Comparison of ENCODE assay signal across 9 mouse cellular contexts in genomic region chr5:76013881-76014431, GRCm38 (mm10). TPM values are rescaled to one million over a fixed set of nuclear protein-coding genes. Genes with fewer than 3 reads are reported as not detected.
DNase-seq lines count a peak whose midpoint lies in the region; ATAC-seq lines count a peak whose summit lies in the region.
"Had no signal": no experiment of that assay in that cellular context is flagged by ENCODE, and none has a peak within 500 bp of the region (broad histone marks: within the 10 kb centered on the region; RNA-seq: fewer than 3 reads in every experiment).

No protein-coding gene starts in this region.

- H3K4me3 ChIP-seq in liver, embryonic 12.5 days: no peak overlapping the region
- no peak overlapping the region for H3K4me3 ChIP-seq in heart, embryonic 11.5 days (ENCODE audit: low read depth, low read length)
- no peak overlapping the region for H3K4me3 ChIP-seq in kidney, embryonic 14.5 days (ENCODE audit: low read length)

- WGBS in liver, embryonic 12.5 days (ENCODE audit: insufficient replicate concordance): 35% methylated on average over 7 of the region's 7 CpGs
- 47% methylated on average over 7 of the region's 7 CpGs for WGBS in heart, embryonic 11.5 days (ENCODE audit: insufficient replicate concordance)
- WGBS in kidney, embryonic 14.5 days: 76% methylated on average over 7 of the region's 7 CpGs

- ATAC-seq in liver, embryonic 12.5 days: no peak
- 0 out of 2 replicates have a peak, but pooled peaks have one; percentile 46 for ATAC-seq in heart, embryonic 11.5 days (replicated peaks; ENCODE audit: insufficient number of reproducible peaks, low FRiP score, low TSS enrichment)
- no peak for ATAC-seq in kidney, embryonic 14.5 days (ENCODE audit: low FRiP score, low TSS enrichment)

- no peak overlapping the region for H3K9ac ChIP-seq in liver, embryonic 12.5 days
- no peak overlapping the region for H3K9ac ChIP-seq in heart, embryonic 11.5 days (ENCODE audit: low read depth, low read length)
- H3K9ac ChIP-seq in kidney, embryonic 14.5 days (ENCODE audit: low read depth, low read length): no peak overlapping the region

- H3K27me3 ChIP-seq in liver, embryonic 12.5 days (replicated peaks): no peaks in the 10 kb centered on the region
- no peaks in the 10 kb centered on the region for H3K27me3 ChIP-seq in heart, embryonic 11.5 days (ENCODE audit: control insufficient read depth, insufficient read depth, low read length)
- H3K27me3 ChIP-seq in kidney, embryonic 14.5 days (ENCODE audit: control insufficient read depth, insufficient read depth, low read length): no peaks in the 10 kb centered on the region
- H3K27me3 ChIP-seq: CH12.LX had no signal

- no peaks in the 10 kb centered on the region for H3K36me3 ChIP-seq in liver, embryonic 12.5 days
- no peaks in the 10 kb centered on the region for H3K36me3 ChIP-seq in heart, embryonic 11.5 days (ENCODE audit: control insufficient read depth, insufficient read depth, low read length)
- no peaks in the 10 kb centered on the region for H3K36me3 ChIP-seq in kidney, embryonic 14.5 days (ENCODE audit: control insufficient read depth, insufficient read depth, low read length)

- peak; percentile 12 for DNase-seq in liver
- DNase-seq in lung, postnatal 25 days (ENCODE audit: low spot score): peak; percentile 53
- no peak for DNase-seq in cerebellum, adult 9-11 months
- no peak for DNase-seq in ovary, postnatal 10 days (ENCODE audit: low spot score)
- DNase-seq in ovary, postnatal 14 days (ENCODE audit: low spot score): no peak

- H3K9me3 ChIP-seq in liver, embryonic 12.5 days (replicated peaks): no peaks in the 10 kb centered on the region
- H3K9me3 ChIP-seq in heart, embryonic 11.5 days (replicated peaks; ENCODE audit: control insufficient read depth, low read length): no peaks in the 10 kb centered on the region
- no peaks in the 10 kb centered on the region for H3K9me3 ChIP-seq in kidney, embryonic 14.5 days (ENCODE audit: control insufficient read depth, low read length)

- H3K4me2 ChIP-seq in liver, embryonic 12.5 days: no peak overlapping the region
- H3K4me2 ChIP-seq in heart, embryonic 11.5 days: no peak overlapping the region
- H3K4me2 ChIP-seq in kidney, embryonic 14.5 days (replicated peaks; ENCODE audit: low read depth, low read length): no peak overlapping the region

- H3K27ac ChIP-seq in liver, embryonic 12.5 days: no peak overlapping the region
- peak overlapping the region; percentile 31; the same call in 1 of the 2 replicates for H3K27ac ChIP-seq in heart, embryonic 11.5 days (ENCODE audit: low read depth, low read length)
- H3K27ac ChIP-seq in kidney, embryonic 14.5 days (ENCODE audit: low read depth, low read length): peak overlapping the region; percentile 25; the same call in 1 of the 2 replicates

- H3K4me1 ChIP-seq in liver, embryonic 12.5 days: no peaks in the 10 kb centered on the region
- no peaks in the 10 kb centered on the region for H3K4me1 ChIP-seq in heart, embryonic 11.5 days (ENCODE audit: control insufficient read depth, insufficient read depth, low read length)
- H3K4me1 ChIP-seq in kidney, embryonic 14.5 days (ENCODE audit: control insufficient read depth, insufficient read depth, low read length): no peaks in the 10 kb centered on the region

RNA-seq across cellular contexts. Expression of gene Kdr, which starts 35.7 kb away (rescaled TPM):
- polyA plus RNA-seq in liver, embryonic 12.5 days (2016; fragmentation: Nextera tagmentation; extraction: Ambion mirVana): 16.7 and 18.6 TPM in 2 replicates
- 31.6 and 46.9 TPM in 2 replicates for polyA plus RNA-seq in heart, embryonic 11.5 days (2014; fragmentation: Nextera tagmentation; extraction: Ambion mirVana)
- 18.4 and 39.5 TPM in 2 replicates for polyA plus RNA-seq in kidney, embryonic 14.5 days (2014; fragmentation: Nextera tagmentation; extraction: Ambion mirVana)

Comparison
In these comparisons a context has a peak if more than half of its experiments do, and no peak if none do; other contexts are left out.
1. DNase-seq: peak in liver (single experiment) and lung, postnatal 25 days (single experiment); none in cerebellum, adult 9-11 months (single experiment), ovary, postnatal 10 days (single experiment) and ovary, postnatal 14 days (single experiment).